Mouse (Mus musculus) heart, postnatal 0 days (tissue): ENCODE results near the gene Sh3bgrl2. TPM values are rescaled to one million over a fixed set of nuclear protein-coding genes. Genes with fewer than 3 reads are reported as not detected.

ENCODE experiments used
- ATAC-seq: fragments of 200-750 bp; cut with Nextera tagmentation; 2 replicates; pipeline ENCODE4 v1.8.0; 2017; ENCODE audit warnings: low read depth, moderate number of reproducible peaks, moderate library complexity; ENCODE audit not compliant: insufficient read depth
- DNase-seq: peaks from one replicate; pipeline ENCODE4 v3.0.0-alpha.2; 2016; ENCODE audit warnings: low spot score
- H3K27ac ChIP-seq: fragments of 300-500 bp; sonication (generic); 2 replicates; pipeline ENCODE4 v1.5.1; 2014; ENCODE audit warnings: low read depth, mild to moderate bottlenecking
- H3K27me3 ChIP-seq: fragments of 300-500 bp; sonication (generic); 2 replicates; pipeline ENCODE4 v1.6.1; 2014; ENCODE audit warnings: low read length, mixed read lengths; ENCODE audit not compliant: control insufficient read depth, insufficient read depth
- H3K36me3 ChIP-seq: fragments of 300-500 bp; sonication (generic); replicated peaks from 2 replicates; pipeline ENCODE4 v1.6.1; 2014; ENCODE audit warnings: low read length, mixed read lengths; ENCODE audit not compliant: control insufficient read depth, insufficient read depth
- H3K4me1 ChIP-seq: fragments of 300-500 bp; sonication (generic); 2 replicates; pipeline ENCODE4 v1.6.1; 2014; ENCODE audit warnings: antibody characterized with exemption; ENCODE audit not compliant: control insufficient read depth, insufficient read depth
- H3K4me2 ChIP-seq: fragments of 300-500 bp; sonication (generic); 2 replicates; pipeline ENCODE4 v1.6.1; 2014; ENCODE audit warnings: low read depth, mild to moderate bottlenecking, low read length, moderate library complexity
- H3K4me3 ChIP-seq: fragments of 300-500 bp; sonication (generic); 2 replicates; pipeline ENCODE4 v1.5.1; 2014; ENCODE audit warnings: low read depth, low read length
- H3K9ac ChIP-seq: fragments of 300-500 bp; sonication (generic); replicated peaks from 2 replicates; pipeline ENCODE4 v1.6.1; 2014; ENCODE audit warnings: low read depth, low read length, mixed read lengths
- H3K9me3 ChIP-seq: fragments of 300-500 bp; sonication (generic); replicated peaks from 2 replicates; pipeline ENCODE4 v1.6.1; 2016; ENCODE audit warnings: low read length; ENCODE audit not compliant: control insufficient read depth
- CTCF ChIP-seq: IDR thresholded peaks from 2 replicates; pipeline ENCODE4 v1.5.1; 2016; ENCODE audit warnings: antibody characterized with exemption, control low read depth, low read depth
- EP300 ChIP-seq: IDR thresholded peaks from 2 replicates; pipeline ENCODE4 v1.6.1; 2016; ENCODE audit warnings: antibody characterized with exemption, low read depth
- WGBS: fragments of 180-500 bp; shearing (Covaris S2); extraction: QIAGEN DNeasy Blood & Tissue Kit; methylation state at CpG from one replicate; pipeline ENCODE4 v1.1.7; 2014; 5-methylcytosine and 5-hydroxymethylcytosine counted together
- polyA plus RNA-seq: library from polyadenylated mRNA; unstranded; fragments of >200 nt; fragmentation: Nextera tagmentation; extraction: Ambion mirVana; gene quantifications from 2 replicates; pipeline ENCODE4 v1.2.1, GENCODE M21; 2015
- total RNA-seq: library from RNA; depleted of rRNA; stranded (reverse); fragments of >200 nt; gene quantifications from 2 replicates; pipeline ENCODE4 v1.2.3, GENCODE M21; 2014; ENCODE audit warnings: low replicate concordance

Gene Sh3bgrl2
- total and polyA plus RNA-seq, 2 experiments from 2014 or later = 3.8 to 5.7 TPM

DNA sequence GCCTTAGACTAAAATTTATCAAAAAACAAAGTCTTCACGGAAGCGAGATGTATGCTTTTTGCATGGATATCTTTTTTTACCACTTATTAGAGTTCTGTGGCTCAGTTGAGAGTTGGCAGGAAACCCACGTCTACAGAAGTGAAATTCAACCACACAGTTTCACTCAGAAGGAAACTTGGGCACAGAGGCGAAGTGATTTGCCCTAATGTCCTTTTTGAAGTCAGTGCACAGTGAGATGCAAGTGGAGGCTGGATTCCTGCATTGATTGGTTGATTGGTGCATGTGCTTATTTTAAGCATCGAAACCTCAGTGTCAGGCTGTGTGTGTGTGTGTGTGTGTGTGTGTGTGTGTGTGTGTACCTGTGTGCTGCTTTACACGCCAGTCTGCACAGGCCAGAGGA, 3.5 kb downstream of the Sh3bgrl2 start:
- 73% methylated on average over 6 of the region's 6 CpGs for WGBS
- Histone ChIP-seq H3K9me3 (0 out of 2 replicates have a peak, but pooled peaks cover 4% of the 10 kb centered on the region), H3K4me2 (no peak overlapping the region), H3K36me3 (no peaks in the 10 kb centered on the region), H3K4me1 (peaks cover 9% of the 10 kb centered on the region), H3K4me3 (no peak overlapping the region), H3K27me3 (no peaks in the 10 kb centered on the region), H3K27ac (no peak overlapping the region), H3K9ac (no peak overlapping the region)
- TF ChIP-seq EP300 (no peak), CTCF (no peak)
- no peak for DNase-seq
- no peak for ATAC-seq

DNA sequence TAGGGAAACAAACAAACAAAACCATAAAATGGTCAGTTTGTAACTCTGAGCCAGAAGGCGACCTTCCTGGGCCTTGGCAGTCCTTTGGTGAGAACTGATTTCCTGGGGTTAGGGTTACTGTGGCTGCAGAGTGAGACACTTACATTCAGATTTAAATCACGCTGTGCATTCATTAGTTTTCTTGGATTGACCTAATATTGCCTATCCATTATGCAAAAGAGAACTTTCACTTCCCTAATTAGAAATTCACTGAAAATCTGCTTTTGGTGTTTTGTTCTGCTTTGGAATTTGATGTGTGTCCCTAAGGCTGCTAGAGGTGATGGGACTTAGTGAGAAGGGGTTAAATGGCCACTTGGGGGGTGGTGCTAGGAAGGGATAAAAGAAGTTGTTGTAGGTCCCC, 7.5 kb downstream of the Sh3bgrl2 start:
- Histone ChIP-seq H3K27ac (no peak overlapping the region), H3K4me1 (peaks cover 19% of the 10 kb centered on the region), H3K4me3 (no peak overlapping the region), H3K9me3 (no peaks in the 10 kb centered on the region), H3K27me3 (no peaks in the 10 kb centered on the region), H3K36me3 (no peaks in the 10 kb centered on the region), H3K4me2 (no peak overlapping the region), H3K9ac (no peak overlapping the region)
- no peak for ATAC-seq
- no peak for DNase-seq
- no peak for TF ChIP-seq CTCF
- no peak for TF ChIP-seq EP300
- 93% methylated on average over 2 of the region's 2 CpGs for WGBS

DNA sequence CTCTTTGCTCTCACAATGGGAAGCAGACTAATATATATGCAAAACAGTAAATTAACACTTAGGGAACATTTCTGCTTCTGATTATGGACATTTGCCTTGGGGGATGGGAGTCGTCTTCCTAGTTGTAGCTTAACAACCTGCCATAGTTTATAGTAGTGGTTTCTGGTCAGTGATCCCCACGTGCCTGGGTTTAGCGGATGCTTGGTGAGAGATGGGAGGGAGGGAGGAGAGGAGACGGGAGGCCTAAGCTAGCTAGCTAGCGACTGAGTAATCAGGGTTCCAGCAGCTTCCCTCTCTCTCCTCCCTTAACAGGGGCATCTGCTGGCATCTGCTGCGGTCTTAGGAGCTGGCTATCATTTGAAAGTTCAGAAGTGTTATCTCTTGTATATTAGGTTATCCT, 8.1 kb downstream of the Sh3bgrl2 start:
- 15% methylated on average over 6 of the region's 6 CpGs for WGBS
- Histone ChIP-seq H3K27ac (peak overlapping the region; percentile 80), H3K4me1 (peaks cover 24% of the 10 kb centered on the region), H3K9me3 (no peaks in the 10 kb centered on the region), H3K4me3 (no peak overlapping the region), H3K36me3 (no peaks in the 10 kb centered on the region), H3K27me3 (no peaks in the 10 kb centered on the region), H3K4me2 (no peak overlapping the region), H3K9ac (no peak overlapping the region)
- DNase-seq (no peak), ATAC-seq (no peak; the same call in 1 of the 2 replicates)
- TF ChIP-seq EP300 (no peak), CTCF (no peak)

DNA sequence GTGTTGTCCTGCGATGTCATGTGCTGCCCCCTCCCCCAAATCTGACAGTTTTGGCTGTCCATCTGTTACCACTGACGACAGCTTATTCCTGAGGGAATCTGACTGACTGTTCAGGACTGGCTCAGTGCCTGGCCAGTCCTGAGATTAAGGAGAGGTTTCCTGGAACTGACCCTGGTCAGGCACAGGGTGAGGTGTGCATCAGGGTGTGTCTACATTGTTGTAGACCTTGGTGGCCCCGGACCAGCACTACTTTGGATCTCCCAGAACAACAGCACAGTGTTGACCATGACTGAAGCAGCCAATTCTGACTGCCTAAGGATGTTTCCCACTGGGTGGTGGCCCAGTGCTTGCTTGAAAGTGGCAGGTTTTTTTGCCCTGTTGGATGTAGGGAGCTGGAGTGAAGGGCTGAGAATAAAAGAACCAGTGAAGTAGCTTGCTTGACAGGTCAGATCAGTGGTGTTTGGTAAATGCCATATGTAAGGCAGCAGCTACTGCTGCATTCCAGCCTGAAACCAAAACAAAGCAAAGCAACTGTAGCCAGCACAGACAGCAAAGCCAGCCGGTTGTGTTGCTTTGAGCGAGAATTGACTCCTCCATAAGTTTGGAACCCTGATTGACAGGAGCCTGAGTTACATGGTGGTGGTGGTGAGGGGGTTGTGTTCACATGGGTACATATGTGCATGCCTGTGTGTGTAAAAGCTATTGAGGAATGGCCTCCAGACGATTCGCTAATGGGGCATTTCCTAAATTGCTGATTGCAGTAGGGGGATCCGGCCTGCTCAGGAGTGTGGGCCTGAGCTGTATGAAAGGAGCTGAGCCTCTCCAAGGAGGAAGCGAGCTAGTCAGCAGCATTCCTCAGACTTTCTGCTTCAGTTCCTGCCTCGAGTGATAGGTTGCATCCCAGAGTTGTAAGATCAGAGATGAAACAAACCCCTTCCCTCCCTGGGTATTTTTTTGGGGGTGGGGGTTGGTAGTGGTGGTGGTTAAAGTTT, 8.9 kb downstream of the Sh3bgrl2 start:
- H3K9me3 ChIP-seq = no peaks in the 10 kb centered on the region
- H3K27me3 ChIP-seq = no peaks in the 10 kb centered on the region
- TF ChIP-seq CTCF (no peak), EP300 (no peak)
- H3K4me3 ChIP-seq = no peak overlapping the region
- H3K27ac ChIP-seq = peak overlapping the region; percentile 80
- H3K36me3 ChIP-seq = no peaks in the 10 kb centered on the region
- DNase-seq = peak; percentile 73
- H3K9ac ChIP-seq = no peak overlapping the region
- peaks cover 24% of the 10 kb centered on the region for H3K4me1 ChIP-seq
- H3K4me2 ChIP-seq = peak overlapping the region; percentile 21; the same call in 1 of the 2 replicates
- ATAC-seq = peak; percentile 74
- WGBS = 41% methylated on average over 10 of the region's 10 CpGs

DNA sequence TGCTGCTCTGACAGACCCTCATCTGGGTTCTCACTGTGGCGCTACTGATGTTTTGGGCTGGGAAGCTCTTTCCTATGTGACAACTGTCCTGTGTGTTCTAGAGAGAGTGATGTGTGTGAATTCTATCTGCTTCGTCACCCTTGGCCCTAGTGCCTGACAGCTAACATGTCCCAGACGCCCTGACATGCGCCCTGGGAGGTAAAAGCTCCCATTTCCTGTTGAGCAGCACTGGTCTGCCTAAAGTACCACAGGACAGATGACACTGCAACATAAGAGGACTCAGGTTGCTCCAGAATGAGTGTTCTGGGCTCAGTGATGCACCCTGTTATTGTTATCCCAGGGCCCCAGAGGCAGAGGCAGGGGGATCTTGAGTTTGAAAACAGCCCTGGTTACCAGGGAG, 12.5 kb downstream of the Sh3bgrl2 start:
- Histone ChIP-seq H3K4me1 (peaks cover 43% of the 10 kb centered on the region), H3K4me3 (no peak overlapping the region), H3K9ac (no peak overlapping the region), H3K9me3 (no peaks in the 10 kb centered on the region), H3K36me3 (no peaks in the 10 kb centered on the region), H3K27ac (no peak overlapping the region), H3K27me3 (no peaks in the 10 kb centered on the region), H3K4me2 (no peak overlapping the region)
- ATAC-seq (0 out of 2 replicates have a peak, but pooled peaks have one; percentile 41), DNase-seq (no peak)
- 29% methylated on average over 4 of the region's 4 CpGs for WGBS
- no peak for TF ChIP-seq CTCF
- no peak for TF ChIP-seq EP300
